Mouse (Mus musculus) MEL (cell line): ENCODE measurements around the gene Sapcd1.
"Not testable (repeated sequence)": the region's sequence is repeated elsewhere in the genome, so short reads cannot be mapped to it uniquely, and the experiment has no call there.

Experiments used
- CTCF ChIP-seq, 3 experiments: IDR thresholded peaks in 2 of 3; conservative IDR thresholded peaks in 1 of 3; 2 replicates each; pipeline ENCODE4 v1.5.1; 2011 to 2012; ENCODE audit warnings: low read length in 3 of 3, low read depth in 2 of 3, mild to moderate bottlenecking in 2 of 3, improper control_type of control experiment in 1 of 3, inconsistent platforms in 1 of 3, mixed read lengths in 1 of 3, moderate library complexity in 1 of 3; ENCODE audit not compliant: control insufficient read depth in 1 of 3, insufficient read depth in 1 of 3, poor library complexity in 1 of 3, severe bottlenecking in 1 of 3
- E2F4 ChIP-seq: IDR thresholded peaks from 2 replicates; pipeline ENCODE4 v1.6.1; 2011; ENCODE audit warnings: low read depth, low read length, improper control_type of control experiment, borderline replicate concordance
- EP300 ChIP-seq, 2 experiments: IDR thresholded peaks; 2 replicates each; pipeline ENCODE4 v1.6.1; 2011; ENCODE audit warnings: improper control_type of control experiment in 2 of 2, low read length in 2 of 2, low read depth in 1 of 2, mild to moderate bottlenecking in 1 of 2
- GATA1 ChIP-seq: IDR thresholded peaks from 2 replicates; pipeline ENCODE4 v1.6.1; 2011; ENCODE audit warnings: low read depth, low read length, improper control_type of control experiment
- MAFK ChIP-seq: IDR thresholded peaks from 2 replicates; pipeline ENCODE4 v1.6.1; 2011; ENCODE audit warnings: low read depth, mild to moderate bottlenecking, low read length, improper control_type of control experiment, borderline replicate concordance
- MAX ChIP-seq: IDR thresholded peaks from 2 replicates; pipeline ENCODE4 v1.6.1; 2011; ENCODE audit warnings: low read length, improper control_type of control experiment
- MXI1 ChIP-seq: IDR thresholded peaks from 2 replicates; pipeline ENCODE4 v1.6.1; 2011; ENCODE audit warnings: mild to moderate bottlenecking, low read depth, low read length, improper control_type of control experiment
- MYC ChIP-seq: IDR thresholded peaks from 2 replicates; pipeline ENCODE4 v1.6.1; 2011; ENCODE audit warnings: low read depth, mild to moderate bottlenecking, low read length, improper control_type of control experiment, moderate library complexity
- POLR2A ChIP-seq, 2 experiments: IDR thresholded peaks; 2 replicates each; pipeline ENCODE4 v1.6.1; 2011 to 2012; ENCODE audit warnings: low read length in 2 of 2, mild to moderate bottlenecking in 2 of 2, control low read depth in 1 of 2, improper control_type of control experiment in 1 of 2, low read depth in 1 of 2, moderate library complexity in 1 of 2; ENCODE audit not compliant: control insufficient read depth in 1 of 2, insufficient read depth in 1 of 2, poor library complexity in 1 of 2
- RAD21 ChIP-seq: IDR thresholded peaks from 2 replicates; pipeline ENCODE4 v1.6.1; 2011; ENCODE audit warnings: mild to moderate bottlenecking, low read depth, low read length, improper control_type of control experiment
- SMC3 ChIP-seq: IDR thresholded peaks from 2 replicates; pipeline ENCODE4 v1.6.1; 2011; ENCODE audit warnings: low read depth, low read length, improper control_type of control experiment
- USF1 ChIP-seq: IDR thresholded peaks from 2 replicates; pipeline ENCODE4 v1.6.1; 2014; ENCODE audit warnings: low read depth, mild to moderate bottlenecking, inconsistent platforms, low read length, improper control_type of control experiment, moderate library complexity
- ZC3H11A ChIP-seq: IDR thresholded peaks from 2 replicates; pipeline ENCODE4 v1.6.1; 2012; ENCODE audit warnings: low read depth, mild to moderate bottlenecking, inconsistent platforms, low read length, improper control_type of control experiment
- ZMIZ1 ChIP-seq: IDR thresholded peaks from 2 replicates; pipeline ENCODE4 v1.6.1; 2012; ENCODE audit warnings: low read depth, mild to moderate bottlenecking, inconsistent platforms, low read length, improper control_type of control experiment, moderate library complexity

- TF ChIP-seq EP300 (IDR thresholded peaks at IDR 0.05; ENCODE audit: low read depth in 1 of 2, low read length in 2 of 2); ZC3H11A; E2F4; CTCF (IDR thresholded peaks at IDR 0.05 in 2 of 3, conservative IDR thresholded peaks at IDR 0.05 in 1 of 3; ENCODE audit: control insufficient read depth in 1 of 3, insufficient read depth in 1 of 3, low read depth in 2 of 3, low read length in 3 of 3, poor library complexity in 1 of 3, severe bottlenecking in 1 of 3); GATA1; MYC; MAFK; POLR2A (IDR thresholded peaks at IDR 0.05; ENCODE audit: control insufficient read depth in 1 of 2, insufficient read depth in 1 of 2, low read depth in 1 of 2, low read length in 2 of 2, poor library complexity in 1 of 2); MXI1; RAD21; USF1; MAX; SMC3; ZMIZ1: not testable (repeated sequence)
Observed at GRCm38 (mm10) chr17:35033703-35034102, 5.9 kb upstream of the Sapcd1 start.
